Mouse (Mus musculus) ovary, postnatal 36 days (tissue): Measurements from ENCODE around the gene Prelp.

Experiments used
- DNase-seq: peaks from one replicate; pipeline ENCODE4 v3.0.0; 2022; ENCODE audit warnings: low spot score, mixed read lengths

Prelp gene

GRCm38 (mm10) chr1:133934354-133934963, 13.2 kb upstream of the Prelp start:
- DNase-seq, result no peak

DNA sequence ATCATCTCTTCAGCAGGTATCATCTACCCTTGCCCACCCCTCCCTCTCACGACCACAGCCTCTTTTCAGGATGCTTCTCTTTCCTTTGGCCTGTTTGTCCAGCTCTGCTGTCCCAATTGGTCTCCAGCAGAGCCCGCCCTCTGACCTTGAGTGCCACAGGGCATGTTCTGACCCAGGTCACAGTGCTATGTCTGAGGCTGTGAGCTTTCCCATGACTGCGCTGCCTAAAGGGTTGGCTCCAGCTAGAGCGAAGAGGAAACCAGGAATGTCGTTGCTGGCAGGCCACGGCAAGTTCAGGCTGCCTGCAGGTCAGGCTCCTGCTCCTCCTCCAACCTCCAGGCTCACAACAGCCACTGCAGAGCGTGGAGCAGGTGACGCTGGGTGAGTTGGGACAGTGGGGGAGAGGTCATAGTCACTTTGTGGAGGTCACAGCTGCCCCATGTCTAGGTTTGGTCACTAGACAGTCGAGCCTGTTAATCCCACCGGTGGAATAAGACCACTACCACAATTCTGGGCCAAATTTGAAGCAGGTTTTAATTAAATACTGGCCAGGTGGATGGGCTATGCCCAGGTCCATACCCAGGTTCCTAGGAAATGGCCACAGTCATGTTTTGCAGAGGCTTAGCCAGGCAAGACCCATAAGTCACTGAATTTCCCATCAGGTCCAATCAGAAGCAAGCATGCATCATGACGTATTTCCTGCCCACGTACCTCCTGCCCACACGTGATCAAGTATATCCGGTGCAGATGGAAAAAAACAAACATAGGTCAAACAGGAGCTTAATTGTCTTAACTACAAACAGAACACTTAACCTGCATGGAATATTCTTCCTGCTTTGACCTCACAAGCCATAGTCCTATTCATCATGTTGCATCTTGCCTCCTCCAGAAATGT, 12.3 kb upstream of the Prelp start:
- DNase-seq, result no peak

- DNase-seq, result no peak
These were observed 8.8 kb upstream of the Prelp start for GRCm38 (mm10) chr1:133929980-133930379.

- DNase-seq, result no peak
These were observed 4.0 kb upstream of the Prelp start for GRCm38 (mm10) chr1:133925223-133925622.

GRCm38 (mm10) chr1:133924141-133924875, 3.1 kb upstream of the Prelp start:
- DNase-seq, result no peak

DNA sequence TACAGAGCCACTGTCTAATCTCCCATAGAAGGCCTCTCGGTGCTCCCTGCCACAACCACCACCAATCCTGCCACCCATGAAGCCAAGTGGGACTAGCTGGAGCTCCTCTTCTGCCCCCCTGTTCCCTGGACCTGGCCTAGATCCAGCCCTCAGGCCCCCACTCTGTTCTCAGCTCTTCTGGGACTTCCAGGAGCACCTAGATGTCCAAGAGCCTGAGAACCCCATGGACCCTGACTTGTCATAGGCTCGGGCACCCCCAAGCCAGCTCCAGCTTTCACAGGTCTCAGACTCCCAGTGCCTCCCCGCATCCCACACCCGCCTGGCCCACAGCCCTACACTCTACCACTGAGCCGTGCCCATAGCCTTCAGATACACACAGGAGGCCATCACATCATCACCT, 1.9 kb upstream of the Prelp start:
- DNase-seq, result no peak

DNA sequence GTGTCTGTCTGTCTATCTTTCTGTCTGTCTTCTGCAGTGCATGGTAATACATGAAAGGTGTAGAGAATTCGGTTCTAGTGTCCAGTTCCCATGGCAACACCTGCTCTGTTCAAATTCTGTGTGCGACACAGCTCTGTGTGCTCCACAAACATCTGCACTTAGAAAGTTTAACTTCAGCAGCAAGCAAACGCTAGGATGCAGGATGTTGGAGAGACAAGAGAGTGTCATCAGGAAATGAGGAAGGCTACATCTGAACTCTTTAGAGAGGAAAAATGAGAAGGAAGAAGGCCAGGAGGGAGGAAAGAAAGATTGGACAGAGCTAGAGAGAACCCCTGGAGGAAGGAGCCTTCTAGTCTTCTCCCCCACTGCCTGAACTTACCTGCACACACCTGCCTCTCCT, 338 bp downstream of the Prelp start:
- no peak for DNase-seq

GRCm38 (mm10) chr1:133920401-133920800, 813 bp downstream of the Prelp start:
- DNase-seq, result no peak

GRCm38 (mm10) chr1:133918088-133918470, 3.1 kb downstream of the Prelp start:
- DNase-seq, result no peak

- peak; percentile 60 for DNase-seq
These were observed 3.6 kb downstream of the Prelp start for GRCm38 (mm10) chr1:133917456-133918087.

DNA sequence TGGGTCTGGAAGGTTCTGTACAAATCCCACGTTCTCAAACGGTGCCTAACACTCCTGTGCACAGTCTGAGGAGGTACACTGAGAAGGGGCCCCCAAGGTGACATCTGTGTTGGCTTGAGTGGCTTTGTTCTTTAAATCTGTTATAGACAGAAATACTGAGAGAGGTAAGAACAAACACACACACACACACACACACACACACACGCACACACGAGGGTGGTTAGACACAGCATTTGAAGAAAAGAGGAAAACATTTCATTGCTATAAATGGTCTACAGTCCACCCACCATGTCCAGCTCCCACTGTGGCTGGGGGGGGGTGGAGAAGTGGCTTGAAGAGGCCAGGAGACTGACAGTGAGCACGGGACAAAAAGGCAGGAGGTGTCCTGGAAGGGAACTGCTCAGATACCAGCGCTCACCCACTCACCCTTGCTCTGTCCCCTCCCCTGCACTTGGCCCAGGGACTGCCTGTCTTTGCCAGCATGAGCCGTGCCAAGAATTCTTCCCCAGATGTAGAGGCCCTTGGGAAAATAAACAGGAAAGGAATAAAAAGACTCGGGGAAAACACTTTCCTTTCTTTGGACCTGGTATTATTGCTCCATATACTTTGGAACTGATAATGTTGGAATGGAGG, 5.4 kb downstream of the Prelp start:
- peak; percentile 77 for DNase-seq

- DNase-seq, result no peak
These were observed 6.1 kb downstream of the Prelp start for GRCm38 (mm10) chr1:133915115-133915514.

DNA sequence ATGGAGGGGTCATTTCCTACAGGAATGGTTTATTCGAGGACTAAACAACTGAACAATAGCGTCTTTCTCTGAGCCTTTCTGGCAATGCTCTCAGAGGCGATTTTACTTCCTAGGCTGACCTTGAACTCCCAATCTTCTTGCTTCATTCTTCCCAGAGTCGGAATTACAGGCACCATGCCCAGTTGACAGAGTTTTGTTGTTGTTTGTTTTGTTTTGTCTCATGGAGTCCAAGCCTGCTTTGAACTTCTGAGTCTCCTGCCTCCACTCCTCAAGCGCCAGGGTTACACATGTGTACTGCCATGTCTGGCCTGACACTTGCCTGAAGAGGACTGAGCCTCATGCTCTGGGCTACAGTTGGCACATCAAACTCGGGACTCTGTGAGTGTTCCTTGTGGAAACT, 8.2 kb downstream of the Prelp start:
- no peak for DNase-seq

DNA sequence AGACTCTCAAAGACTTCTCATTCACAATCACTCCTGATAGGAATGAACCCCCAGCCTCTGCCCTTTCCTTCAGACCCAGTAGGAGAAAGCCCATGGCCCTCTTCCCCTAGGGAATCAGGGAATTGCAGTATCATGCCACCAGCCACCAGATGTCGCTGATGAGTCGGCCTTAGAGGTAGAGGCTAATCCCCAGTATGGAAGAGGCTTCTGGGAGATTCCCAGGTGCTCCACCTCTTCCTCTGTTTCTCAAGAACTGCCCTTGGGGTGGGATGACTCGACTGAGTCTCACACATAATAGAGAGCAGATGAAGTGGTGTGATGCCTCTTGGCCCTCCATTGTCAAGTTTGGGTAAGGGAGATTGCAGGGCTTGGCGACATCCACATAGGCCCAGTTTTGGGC, 9.8 kb downstream of the Prelp start:
- peak; percentile 64 for DNase-seq

- DNase-seq, result no peak
These were observed 10.2 kb downstream of the Prelp start for GRCm38 (mm10) chr1:133911008-133911407.

GRCm38 (mm10) chr1:133910108-133910507, 11.1 kb downstream of the Prelp start:
- no peak for DNase-seq

GRCm38 (mm10) chr1:133908659-133909575, 12.3 kb downstream of the Prelp start:
- no peak for DNase-seq

- no peak for DNase-seq
These were observed 13.1 kb downstream of the Prelp start, which contains the start of gene Optc for GRCm38 (mm10) chr1:133907949-133908658. TSS of gene Optc (minus strand) at chr1:133907999.

GRCm38 (mm10) chr1:133906420-133906819, 14.8 kb downstream of the Prelp start:
- DNase-seq, result no peak

DNA sequence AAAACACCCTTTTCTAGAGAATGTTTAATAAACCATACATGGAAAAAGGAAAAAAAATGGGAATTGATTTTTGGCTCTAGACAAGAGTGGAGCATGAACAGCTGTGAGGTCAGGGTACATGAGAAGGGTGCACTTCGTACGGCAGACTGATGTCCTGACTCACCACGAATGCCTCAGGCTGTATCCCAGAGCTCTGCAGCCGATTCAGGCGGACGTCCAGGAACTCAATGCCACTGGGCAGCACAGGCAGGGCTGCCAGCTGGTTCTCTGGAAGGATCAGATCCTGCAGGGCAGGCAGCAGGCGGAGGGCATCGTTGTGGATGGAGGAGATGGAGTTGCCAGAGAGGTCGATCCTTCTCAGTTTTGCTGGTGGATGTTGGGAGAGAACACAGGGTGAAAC, 20.4 kb downstream of the Prelp start:
- no peak for DNase-seq
